Comparison of ENCODE assay signal across 8 mouse cellular contexts in the genomic region with DNA sequence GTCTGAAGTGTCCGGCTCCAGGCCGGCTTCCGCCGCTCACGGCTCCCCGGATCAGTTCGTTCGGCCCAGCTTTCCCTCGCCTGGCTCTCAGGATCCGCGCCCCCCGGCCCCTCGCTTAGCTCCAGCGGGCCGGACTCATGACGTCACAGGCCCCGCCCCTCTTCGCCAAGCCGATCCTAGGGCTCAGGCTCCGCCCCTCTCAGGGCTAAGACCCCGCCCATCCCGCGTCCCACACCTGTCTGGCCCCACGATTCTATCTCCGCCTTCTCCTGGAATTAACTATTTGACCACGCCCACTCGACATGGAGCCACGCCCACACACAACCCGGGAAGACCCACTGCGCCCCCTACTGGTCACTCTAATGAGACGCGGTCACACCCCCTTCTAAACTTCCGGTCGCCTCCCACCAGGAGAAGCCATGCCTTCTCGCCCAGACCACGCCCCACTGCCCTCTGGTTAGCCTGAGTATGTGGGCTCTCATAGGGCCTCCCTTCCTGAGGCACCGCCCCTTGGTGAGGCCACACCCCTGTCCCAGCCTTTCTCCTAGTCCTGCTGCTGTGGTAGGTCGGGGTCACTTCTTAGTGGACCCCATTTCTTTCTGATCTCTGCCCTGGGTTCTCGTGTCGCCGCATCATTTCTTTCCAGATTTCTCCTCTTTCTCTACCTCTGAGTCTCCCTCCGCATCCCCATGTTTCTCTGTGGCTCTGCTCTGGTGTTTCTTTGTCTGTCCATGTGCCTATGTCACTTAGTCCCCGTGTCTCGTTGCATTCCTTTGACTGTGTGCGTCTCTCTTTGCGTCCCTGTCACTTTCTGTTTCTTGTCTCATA. TPM values are rescaled to one million over a fixed set of nuclear protein-coding genes. Genes with fewer than 3 reads are reported as not detected.
DNase-seq lines count a peak whose midpoint lies in the region; ATAC-seq lines count a peak whose summit lies in the region.

No protein-coding gene starts in this region.

- H3K27me3 ChIP-seq in hindbrain, embryonic 11.5 days (ENCODE audit: control insufficient read depth, insufficient read depth, low read length), result no peaks in the 10 kb centered on the region

- peak; percentile 100 for DNase-seq in Muller cell, postnatal 12 days (ENCODE audit: inconsistent ontology term)
- peak; percentile 79 for DNase-seq in cerebellum, adult 9-11 months
- DNase-seq in frontal cortex, adult 2 months (ENCODE audit: extremely low spot score in 1 of 2, low spot score in 1 of 2), result peak; percentile 89 to 95
- peak; percentile 99 for DNase-seq in hindbrain, embryonic 11.5 days (ENCODE audit: low spot score)
- DNase-seq in layer of hippocampus, postnatal 10 days (ENCODE audit: low spot score in 2 of 2), result peak; percentile 99
- peak; percentile 100 for DNase-seq in lung, postnatal 10 days
- peak; percentile 97 for DNase-seq in ovary, postnatal 36 days (ENCODE audit: low spot score)
- DNase-seq in thymus, postnatal 25 days, result peak; percentile 55

- peak overlapping the region; percentile 68 for H3K4me3 ChIP-seq in hindbrain, embryonic 11.5 days (ENCODE audit: low read depth, low read length)

- ATAC-seq in hindbrain, embryonic 11.5 days (ENCODE audit: low FRiP score), result peak; percentile 96

- peak overlapping the region; percentile 80 for H3K9ac ChIP-seq in hindbrain, embryonic 11.5 days (ENCODE audit: low read depth, low read length)

- H3K4me1 ChIP-seq in hindbrain, embryonic 11.5 days (replicated peaks; ENCODE audit: control insufficient read depth, insufficient read depth, low read length), result no peaks in the 10 kb centered on the region; the same call in 1 of the 2 replicates

- WGBS in hindbrain, embryonic 11.5 days, result under 1% methylated on average over 41 of the region's 46 CpGs

- peak overlapping the region; percentile 74 for H3K4me2 ChIP-seq in hindbrain, embryonic 11.5 days (replicated peaks; ENCODE audit: low read depth, low read length)

- no peaks in the 10 kb centered on the region for H3K9me3 ChIP-seq in hindbrain, embryonic 11.5 days (ENCODE audit: control insufficient read depth, low read length)

- H3K27ac ChIP-seq in hindbrain, embryonic 11.5 days (ENCODE audit: low read depth, low read length), result peak overlapping the region; percentile 61; the same call in 1 of the 2 replicates

- H3K36me3 ChIP-seq in hindbrain, embryonic 11.5 days (ENCODE audit: control insufficient read depth, insufficient read depth, low read length), result no peaks in the 10 kb centered on the region

RNA-seq across cellular contexts. Expression of a gene that starts 0.7 kb away (rescaled TPM):
- polyA plus RNA-seq in frontal cortex, adult 2 months (2012; rRNA removed), result 7.6 and 7.7 TPM in 2 replicates
- polyA plus RNA-seq in hindbrain, embryonic 11.5 days (2014; fragmentation: Nextera tagmentation; extraction: Ambion mirVana), result 52.5 and 60.3 TPM in 2 replicates
- 10 to 100 TPM; 22.2 to 22.3 TPM for total RNA-seq in layer of hippocampus, postnatal 10 days (2021)

RNA-seq across cellular contexts. Expression of a gene that starts 21.2 kb away (rescaled TPM):
- polyA plus RNA-seq in frontal cortex, adult 2 months (2012; rRNA removed), result 22.2 and 23.0 TPM in 2 replicates
- polyA plus RNA-seq in hindbrain, embryonic 11.5 days (2014; fragmentation: Nextera tagmentation; extraction: Ambion mirVana), result 20.6 and 22.1 TPM in 2 replicates
- total RNA-seq in layer of hippocampus, postnatal 10 days (2021), result 10 to 100 TPM in 1 of 2 experiments, 1 to 10 TPM in 1; 7.2 to 10.6 TPM

RNA-seq across cellular contexts. Expression of a gene that starts 34.4 kb away (rescaled TPM):
- polyA plus RNA-seq in frontal cortex, adult 2 months (2012; rRNA removed), result 115 and 118 TPM in 2 replicates
- polyA plus RNA-seq in hindbrain, embryonic 11.5 days (2014; fragmentation: Nextera tagmentation; extraction: Ambion mirVana), result 113 and 129 TPM in 2 replicates
- 100 to 1,000 TPM; 113 to 115 TPM for total RNA-seq in layer of hippocampus, postnatal 10 days (2021)

RNA-seq across cellular contexts. Expression of a gene that starts 47.0 kb away (rescaled TPM):
- not detected in 2 replicates for polyA plus RNA-seq in frontal cortex, adult 2 months (2012; rRNA removed)
- 0.59 and 0.63 TPM in 2 replicates for polyA plus RNA-seq in hindbrain, embryonic 11.5 days (2014; fragmentation: Nextera tagmentation; extraction: Ambion mirVana)
- not detected for total RNA-seq in layer of hippocampus, postnatal 10 days (2021)

RNA-seq across cellular contexts. Expression of a gene that starts 50.6 kb away (rescaled TPM):
- 6,067 and 6,377 TPM in 2 replicates for polyA plus RNA-seq in frontal cortex, adult 2 months (2012; rRNA removed)
- polyA plus RNA-seq in hindbrain, embryonic 11.5 days (2014; fragmentation: Nextera tagmentation; extraction: Ambion mirVana), result 192 and 221 TPM in 2 replicates
- total RNA-seq in layer of hippocampus, postnatal 10 days (2021), result 1,000 to 10,000 TPM; 2,438 to 2,580 TPM

Comparison
In these comparisons a context has a peak if more than half of its experiments do, and no peak if none do; other contexts are left out.
1. Peak in every context shown above with its lines: DNase-seq, ATAC-seq, H3K4me3 ChIP-seq and H3K27ac ChIP-seq.